Mouse (Mus musculus): Measurements from ENCODE around the gene Gm4894. TPM values are rescaled to one million over a fixed set of nuclear protein-coding genes. Genes with fewer than 3 reads are reported as not detected.

Gene Gm4894
- not detected in 2 replicates for total RNA-seq (2023)

GRCm38 (mm10) chr9:49250231-49250630 lies at the start of gene Gm4894:
Gene Gm4894, plus strand, starts transcription at chr9:49250531.

Other genes with a start within 250 kb of the Gm4894 start
- 19.4 and 22.2 TPM in 2 replicates for gene Zw10, start 194.9 kb upstream of the Gm4894 start, total RNA-seq (2023)
- not detected in 2 replicates for gene Tmprss5, start 169.3 kb upstream of the Gm4894 start, total RNA-seq (2023)
- 0.16 TPM in 1 of 2 replicates, not detected in the other for gene Drd2, start 90.1 kb downstream of the Gm4894 start, total RNA-seq (2023)
- not detected in 2 replicates for gene Ankk1, start 176.5 kb downstream of the Gm4894 start, total RNA-seq (2023)
- 0.70 and 2.4 TPM in 2 replicates for gene Ttc12, start 235.7 kb downstream of the Gm4894 start, total RNA-seq (2023)